Mouse (Mus musculus): ENCODE data around the gene Atp6v1f.
A peak's percentile ranks its signal among the peaks of the same experiment; 100 is the strongest.

The Atp6v1f gene

GRCm38 (mm10) chr6:29467583-29468354 is at the start of gene Atp6v1f:
Gene Atp6v1f, plus strand, starts transcription at chr6:29467718.
- peak; percentile 98 for DNase-seq (ENCODE audit: low read depth, low spot score)

- DNase-seq (ENCODE audit: low read depth, low spot score), result no peak
Measured at GRCm38 (mm10) chr6:29420596-29420995, 46.9 kb upstream of the Atp6v1f start.

GRCm38 (mm10) chr6:29425118-29425517 is 42.4 kb upstream of the Atp6v1f start:
- DNase-seq (ENCODE audit: low read depth, low spot score), result no peak

- DNase-seq (ENCODE audit: low read depth, low spot score), result no peak
Measured at GRCm38 (mm10) chr6:29426331-29426730, 41.2 kb upstream of the Atp6v1f start.

GRCm38 (mm10) chr6:29428171-29428570 is 39.3 kb upstream of the Atp6v1f start:
- DNase-seq (ENCODE audit: low read depth, low spot score), result no peak

- DNase-seq (ENCODE audit: low read depth, low spot score), result no peak
Measured at GRCm38 (mm10) chr6:29430681-29431420, 36.7 kb upstream of the Atp6v1f start.

- no peak for DNase-seq (ENCODE audit: low read depth, low spot score)
Measured at GRCm38 (mm10) chr6:29431473-29431872, 36.0 kb upstream of the Atp6v1f start.

- no peak for DNase-seq (ENCODE audit: low read depth, low spot score)
Measured at GRCm38 (mm10) chr6:29432156-29432555, 35.4 kb upstream of the Atp6v1f start.

GRCm38 (mm10) chr6:29432676-29433037 is 34.9 kb upstream of the Atp6v1f start:
- no peak for DNase-seq (ENCODE audit: low read depth, low spot score)

- no peak for DNase-seq (ENCODE audit: low read depth, low spot score)
Measured at GRCm38 (mm10) chr6:29433038-29433803, 34.3 kb upstream of the Atp6v1f start, which contains the start of gene Flnc. Gene Flnc, plus strand, starts transcription at chr6:29433256.

GRCm38 (mm10) chr6:29433804-29434795 is 33.4 kb upstream of the Atp6v1f start:
- DNase-seq (ENCODE audit: low read depth, low spot score), result no peak

GRCm38 (mm10) chr6:29434911-29435691 is 32.4 kb upstream of the Atp6v1f start:
- DNase-seq (ENCODE audit: low read depth, low spot score), result no peak

GRCm38 (mm10) chr6:29435940-29436451 is 31.5 kb upstream of the Atp6v1f start:
- DNase-seq (ENCODE audit: low read depth, low spot score), result no peak

GRCm38 (mm10) chr6:29436461-29436934 is 31.0 kb upstream of the Atp6v1f start:
- peak; percentile 31 for DNase-seq (ENCODE audit: low read depth, low spot score)

- DNase-seq (ENCODE audit: low read depth, low spot score), result no peak
Measured at GRCm38 (mm10) chr6:29439251-29439650, 28.3 kb upstream of the Atp6v1f start.

GRCm38 (mm10) chr6:29439789-29440188 is 27.7 kb upstream of the Atp6v1f start:
- DNase-seq (ENCODE audit: low read depth, low spot score), result no peak

- peak; percentile 57 for DNase-seq (ENCODE audit: low read depth, low spot score)
Measured at GRCm38 (mm10) chr6:29444773-29445172, 22.7 kb upstream of the Atp6v1f start.

GRCm38 (mm10) chr6:29445354-29445753 is 22.2 kb upstream of the Atp6v1f start:
- no peak for DNase-seq (ENCODE audit: low read depth, low spot score)

- DNase-seq (ENCODE audit: low read depth, low spot score), result peak; percentile 49
Measured at GRCm38 (mm10) chr6:29449858-29450257, 17.7 kb upstream of the Atp6v1f start.

- DNase-seq (ENCODE audit: low read depth, low spot score), result no peak
Measured at GRCm38 (mm10) chr6:29450667-29451066, 16.9 kb upstream of the Atp6v1f start.
